Mouse (Mus musculus) MEL (cell line): ENCODE data around the gene Adgrv1. TPM values are rescaled to one million over a fixed set of nuclear protein-coding genes. Genes with fewer than 3 reads are reported as not detected.

Experiments used
- DNase-seq: peaks from one replicate; pipeline ENCODE4 v3.0.0; 2011; ENCODE audit warnings: low read depth, low spot score
- H3K27ac ChIP-seq: 2 replicates; pipeline ENCODE4 v1.5.1; 2012; ENCODE audit warnings: low read depth, mild to moderate bottlenecking, control low read depth, low read length, moderate library complexity; ENCODE audit not compliant: control insufficient read depth
- H3K27me3 ChIP-seq, 2 experiments: fragments of 150-350 bp in 1 of 2; sonication (generic) in 1 of 2; 2 replicates each; pipeline ENCODE4 v1.6.1; 2012; ENCODE audit warnings: low read length in 2 of 2, mild to moderate bottlenecking in 2 of 2, improper control_type of control experiment in 1 of 2, moderate library complexity in 1 of 2; ENCODE audit not compliant: insufficient read depth in 2 of 2, control insufficient read depth in 1 of 2
- H3K36me3 ChIP-seq, 2 experiments: 2 replicates each; pipeline ENCODE4 v1.6.1; 2012 to 2014; ENCODE audit warnings: low read length in 2 of 2, improper control_type of control experiment in 1 of 2, inconsistent platforms in 1 of 2, mild to moderate bottlenecking in 1 of 2; ENCODE audit not compliant: insufficient read depth in 2 of 2, control insufficient read depth in 1 of 2
- H3K4me1 ChIP-seq, 2 experiments: fragments of 150-350 bp in 1 of 2; sonication (generic) in 1 of 2; 2 replicates each; pipeline ENCODE4 v1.6.1; 2012; ENCODE audit warnings: low read length in 2 of 2, improper control_type of control experiment in 1 of 2, mild to moderate bottlenecking in 1 of 2; ENCODE audit not compliant: insufficient read depth in 2 of 2, control insufficient read depth in 1 of 2
- H3K4me3 ChIP-seq, 2 experiments: fragments of 150-350 bp in 1 of 2; sonication (generic) in 1 of 2; 2 replicates each; pipeline ENCODE4 v1.5.1; 2012; ENCODE audit warnings: low read depth in 2 of 2, low read length in 2 of 2, mild to moderate bottlenecking in 2 of 2, moderate library complexity in 2 of 2, control low read depth in 1 of 2, improper control_type of control experiment in 1 of 2; ENCODE audit not compliant: control insufficient read depth in 1 of 2, insufficient read depth in 1 of 2
- H3K79me2 ChIP-seq: 2 replicates; pipeline ENCODE4 v1.6.1; 2012; ENCODE audit warnings: mild to moderate bottlenecking, low read length, moderate library complexity; ENCODE audit not compliant: control insufficient read depth, poor library complexity, insufficient read depth
- H3K9ac ChIP-seq: 2 replicates; pipeline ENCODE4 v1.6.1; 2012; ENCODE audit warnings: low read depth, mild to moderate bottlenecking, control low read depth, low read length, moderate library complexity; ENCODE audit not compliant: control insufficient read depth, poor library complexity, severe bottlenecking
- H3K9me3 ChIP-seq: fragments of 150-350 bp; sonication (generic); replicated peaks from 2 replicates; pipeline ENCODE4 v1.6.1; 2012; ENCODE audit warnings: mild to moderate bottlenecking, low read length, improper control_type of control experiment, moderate library complexity; ENCODE audit not compliant: insufficient read depth
- CHD2 ChIP-seq: IDR thresholded peaks from 2 replicates; pipeline ENCODE4 v1.6.1; 2011; ENCODE audit warnings: low read length, improper control_type of control experiment
- EP300 ChIP-seq, 2 experiments: IDR thresholded peaks; 2 replicates each; pipeline ENCODE4 v1.6.1; 2011; ENCODE audit warnings: improper control_type of control experiment in 2 of 2, low read length in 2 of 2, low read depth in 1 of 2, mild to moderate bottlenecking in 1 of 2
- GABPA ChIP-seq: IDR thresholded peaks from 2 replicates; pipeline ENCODE4 v1.6.1; 2012; ENCODE audit warnings: low read depth, mild to moderate bottlenecking, inconsistent platforms, low read length, improper control_type of control experiment, moderate library complexity
- GATA1 ChIP-seq: IDR thresholded peaks from 2 replicates; pipeline ENCODE4 v1.6.1; 2011; ENCODE audit warnings: low read depth, low read length, improper control_type of control experiment
- KAT2A ChIP-seq: conservative IDR thresholded peaks from 2 replicates; pipeline ENCODE4 v1.6.1; 2012; ENCODE audit warnings: low read depth, low read length, improper control_type of control experiment, inconsistent platforms
- MAFK ChIP-seq: IDR thresholded peaks from 2 replicates; pipeline ENCODE4 v1.6.1; 2011; ENCODE audit warnings: low read depth, mild to moderate bottlenecking, low read length, improper control_type of control experiment, borderline replicate concordance
- MAX ChIP-seq: IDR thresholded peaks from 2 replicates; pipeline ENCODE4 v1.6.1; 2011; ENCODE audit warnings: low read length, improper control_type of control experiment
- MAZ ChIP-seq: IDR thresholded peaks from 2 replicates; pipeline ENCODE4 v1.6.1; 2012; ENCODE audit warnings: low read depth, mild to moderate bottlenecking, inconsistent platforms, low read length, improper control_type of control experiment
- MYB ChIP-seq: IDR thresholded peaks from 2 replicates; pipeline ENCODE4 v1.6.1; 2011; ENCODE audit warnings: mild to moderate bottlenecking, low read depth, low read length, improper control_type of control experiment
- NRF1 ChIP-seq: IDR thresholded peaks from 2 replicates; pipeline ENCODE4 v1.6.1; 2014; ENCODE audit warnings: low read depth, mild to moderate bottlenecking, inconsistent platforms, low read length, improper control_type of control experiment, moderate library complexity; ENCODE audit not compliant: poor library complexity, insufficient read depth, severe bottlenecking
- POLR2A ChIP-seq, 2 experiments: IDR thresholded peaks; 2 replicates each; pipeline ENCODE4 v1.6.1; 2011 to 2012; ENCODE audit warnings: low read length in 2 of 2, mild to moderate bottlenecking in 2 of 2, control low read depth in 1 of 2, improper control_type of control experiment in 1 of 2, low read depth in 1 of 2, moderate library complexity in 1 of 2; ENCODE audit not compliant: control insufficient read depth in 1 of 2, insufficient read depth in 1 of 2, poor library complexity in 1 of 2
- POLR2AphosphoS2 ChIP-seq: IDR thresholded peaks from 2 replicates; pipeline ENCODE4 v1.6.1; 2011; ENCODE audit warnings: low read length, improper control_type of control experiment
- SIN3A ChIP-seq: IDR thresholded peaks from 2 replicates; pipeline ENCODE4 v1.6.1; 2012; ENCODE audit warnings: low read length, improper control_type of control experiment, inconsistent platforms
- USF1 ChIP-seq: IDR thresholded peaks from 2 replicates; pipeline ENCODE4 v1.6.1; 2014; ENCODE audit warnings: low read depth, mild to moderate bottlenecking, inconsistent platforms, low read length, improper control_type of control experiment, moderate library complexity
- ZC3H11A ChIP-seq: IDR thresholded peaks from 2 replicates; pipeline ENCODE4 v1.6.1; 2012; ENCODE audit warnings: low read depth, mild to moderate bottlenecking, inconsistent platforms, low read length, improper control_type of control experiment
- ZMIZ1 ChIP-seq: IDR thresholded peaks from 2 replicates; pipeline ENCODE4 v1.6.1; 2012; ENCODE audit warnings: low read depth, mild to moderate bottlenecking, inconsistent platforms, low read length, improper control_type of control experiment, moderate library complexity
- polyA plus RNA-seq, 2 experiments: library from polyadenylated mRNA; stranded (reverse) in 1 of 2; unstranded in 1 of 2; fragments of >175 nt in 1 of 2; fragments of >200 nt in 1 of 2; gene quantifications; 2 replicates each; pipeline versions ENCODE4 v1.2.1 to v1.2.4; 2012; ENCODE audit warnings: low replicate concordance in 2 of 2, low read depth in 1 of 2; ENCODE audit not compliant: insufficient read length in 2 of 2, insufficient read depth in 1 of 2, missing spikeins in 1 of 2
- total RNA-seq: library from RNA; depleted of rRNA; stranded (reverse); fragments of 300-350 nt; gene quantifications from 2 replicates; pipeline ENCODE4 v1.2.3, GENCODE M21; 2012

Gene Adgrv1
- total and polyA plus RNA-seq, 3 experiments: 5.6 to 5.8 TPM; not detected in 1

- no peak for DNase-seq
- TF ChIP-seq EP300 (IDR thresholded peaks at IDR 0.05; ENCODE audit: low read depth in 1 of 2, low read length in 2 of 2): no peak
- TF ChIP-seq POLR2A (IDR thresholded peaks at IDR 0.05; ENCODE audit: control insufficient read depth in 1 of 2, insufficient read depth in 1 of 2, low read depth in 1 of 2, low read length in 2 of 2, poor library complexity in 1 of 2): no peak
- TF ChIP-seq MYB: no peak
- TF ChIP-seq MAX: no peak
- TF ChIP-seq POLR2AphosphoS2: no peak
- no peak for TF ChIP-seq NRF1
- no peak for TF ChIP-seq KAT2A
- no peak for TF ChIP-seq SIN3A
- no peak for TF ChIP-seq CHD2
- no peak for TF ChIP-seq USF1
- TF ChIP-seq GATA1: no peak
- no peak for TF ChIP-seq GABPA
- no peak for TF ChIP-seq MAFK
- no peak for TF ChIP-seq ZC3H11A
- TF ChIP-seq, all 39 proteins: peak for 0
- H3K79me2 ChIP-seq: no peaks in the 10 kb centered on the region
Measured at GRCm38 (mm10) chr13:81639624-81640023, 6.7 kb upstream of the Adgrv1 start.

GRCm38 (mm10) chr13:81630566-81630965, 2.4 kb downstream of the Adgrv1 start:
- Histone ChIP-seq H3K4me1 (peaks cover 4 to 5% of the 10 kb centered on the region in 2 experiments; a peak in 3 of 4 replicates), H3K27ac (no peak overlapping the region)
- TF ChIP-seq MAZ (no peak), ZMIZ1 (no peak)
- TF ChIP-seq, all 39 proteins: peak for 0
- Histone ChIP-seq H3K9me3 (no peaks in the 10 kb centered on the region), H3K4me3 (no peak overlapping the region), H3K36me3 (peaks cover 0 to 6% of the 10 kb centered on the region in 2 experiments; a peak in 1 of 4 replicates), H3K27me3 (no peaks in the 10 kb centered on the region), H3K79me2 (peaks cover 3% of the 10 kb centered on the region), H3K9ac (no peak overlapping the region)
- no peak for DNase-seq

More at GRCm38 (mm10) chr13:81639624-81640023, 6.7 kb upstream of the Adgrv1 start:
- no peak overlapping the region for H3K27ac ChIP-seq
- H3K4me1 ChIP-seq: peaks cover 0 to 17% of the 10 kb centered on the region in 2 experiments; a peak in 3 of 4 replicates
- H3K27me3 ChIP-seq: no peaks in the 10 kb centered on the region
- H3K9ac ChIP-seq: no peak overlapping the region
- H3K4me3 ChIP-seq: no peak overlapping the region
- peaks cover 0 to 9% of the 10 kb centered on the region in 2 experiments; a peak in 2 of 4 replicates for H3K36me3 ChIP-seq
- H3K9me3 ChIP-seq: no peaks in the 10 kb centered on the region
